Mouse (Mus musculus) hindbrain, embryonic 10.5 days (tissue): ENCODE data around the gene Csrp2. TPM values are rescaled to one million over a fixed set of nuclear protein-coding genes. Genes with fewer than 3 reads are reported as not detected.

Experiments used
- DNase-seq: peaks from one replicate; pipeline ENCODE4 v3.0.0-alpha.2; 2017; ENCODE audit warnings: low spot score
- H3K27ac ChIP-seq: fragments of 300-500 bp; sonication (generic); 2 replicates; pipeline ENCODE4 v1.5.1; 2016; ENCODE audit warnings: mild to moderate bottlenecking, moderate library complexity
- H3K27me3 ChIP-seq: fragments of 300-500 bp; sonication (generic); 2 replicates; pipeline ENCODE4 v1.6.1; 2016; ENCODE audit warnings: mild to moderate bottlenecking; ENCODE audit not compliant: poor library complexity, insufficient read depth, severe bottlenecking
- H3K36me3 ChIP-seq: fragments of 300-500 bp; sonication (generic); 2 replicates; pipeline ENCODE4 v1.6.1; 2016; ENCODE audit warnings: mild to moderate bottlenecking, moderate library complexity
- H3K4me1 ChIP-seq: fragments of 300-500 bp; sonication (generic); replicated peaks from 2 replicates; pipeline ENCODE4 v1.6.1; 2016; ENCODE audit warnings: mild to moderate bottlenecking
- H3K4me3 ChIP-seq: fragments of 300-500 bp; sonication (generic); 2 replicates; pipeline ENCODE4 v1.5.1; 2016; ENCODE audit warnings: mild to moderate bottlenecking, moderate library complexity
- H3K9me3 ChIP-seq: fragments of 300-500 bp; sonication (generic); 2 replicates; pipeline ENCODE4 v1.6.1; 2016; ENCODE audit warnings: mild to moderate bottlenecking, moderate library complexity
- WGBS: fragments of 180-500 bp; shearing (Covaris S2); methylation state at CpG from one replicate; pipeline ENCODE4 v1.1.7; 2016; 5-methylcytosine and 5-hydroxymethylcytosine counted together
- polyA plus RNA-seq: library from polyadenylated mRNA; unstranded; fragments of >200 nt; fragmentation: Nextera tagmentation; extraction: Ambion mirVana; gene quantifications from 2 replicates; pipeline ENCODE4 v1.2.1, GENCODE M21; 2016

The Csrp2 gene
- polyA plus RNA-seq, 1 experiment from 2014 or later, result 185 TPM

DNA sequence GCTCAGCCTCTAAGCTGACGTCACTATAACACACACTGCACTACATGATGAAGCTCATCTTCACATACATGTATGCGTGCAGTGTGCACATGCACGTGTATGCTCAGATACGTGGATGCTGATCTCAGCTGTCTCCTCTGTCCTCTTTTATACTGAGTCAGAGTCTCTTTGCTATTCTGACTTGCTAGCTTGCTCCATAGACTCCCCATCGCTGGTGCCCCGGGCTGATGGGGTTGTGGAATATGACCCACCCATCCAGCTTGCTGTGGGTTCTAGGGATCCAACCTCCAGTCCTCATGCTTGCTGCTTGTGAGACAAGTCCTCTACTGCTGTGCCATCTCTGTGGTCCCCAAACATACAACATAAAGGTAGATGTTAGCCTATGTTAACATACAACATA, 39.3 kb downstream of the Csrp2 start:
- Histone ChIP-seq H3K4me3 (no peak overlapping the region), H3K9me3 (no peaks in the 10 kb centered on the region), H3K36me3 (peaks cover 63% of the 10 kb centered on the region), H3K27me3 (no peaks in the 10 kb centered on the region), H3K27ac (no peak overlapping the region), H3K4me1 (no peaks in the 10 kb centered on the region)
- WGBS, result 95% methylated on average over 6 of the region's 6 CpGs
- no peak for DNase-seq

DNA sequence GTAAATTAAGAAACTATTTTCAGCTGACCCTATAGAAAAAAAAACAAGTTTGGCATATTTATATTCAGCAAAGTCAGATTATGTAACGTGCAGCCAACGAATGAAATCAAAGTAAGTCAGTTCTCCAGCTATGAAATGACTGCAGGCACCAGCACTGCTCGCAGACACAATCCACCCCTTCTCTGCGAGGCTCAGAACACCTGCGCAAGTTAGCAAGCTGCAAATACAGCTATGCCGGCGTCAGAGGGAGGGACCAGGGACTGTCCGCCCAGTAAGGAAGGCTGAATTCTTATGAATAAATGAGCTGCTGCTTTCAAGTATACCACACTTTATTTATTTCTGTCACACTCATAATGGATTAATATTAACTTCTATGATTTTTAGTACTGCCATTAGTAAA, 40.2 kb downstream of the Csrp2 start:
- H3K9me3 ChIP-seq, result no peaks in the 10 kb centered on the region
- peaks cover 62% of the 10 kb centered on the region for H3K36me3 ChIP-seq
- no peaks in the 10 kb centered on the region for H3K4me1 ChIP-seq
- no peaks in the 10 kb centered on the region for H3K27me3 ChIP-seq
- DNase-seq, result no peak
- WGBS, result 96% methylated on average over 8 of the region's 8 CpGs
- no peak overlapping the region for H3K27ac ChIP-seq
- H3K4me3 ChIP-seq, result no peak overlapping the region

GRCm38 (mm10) chr10:110960841-110961240, 41.3 kb downstream of the Csrp2 start:
- no peak for DNase-seq
- WGBS, result 91% methylated on average over 6 of the region's 6 CpGs

DNA sequence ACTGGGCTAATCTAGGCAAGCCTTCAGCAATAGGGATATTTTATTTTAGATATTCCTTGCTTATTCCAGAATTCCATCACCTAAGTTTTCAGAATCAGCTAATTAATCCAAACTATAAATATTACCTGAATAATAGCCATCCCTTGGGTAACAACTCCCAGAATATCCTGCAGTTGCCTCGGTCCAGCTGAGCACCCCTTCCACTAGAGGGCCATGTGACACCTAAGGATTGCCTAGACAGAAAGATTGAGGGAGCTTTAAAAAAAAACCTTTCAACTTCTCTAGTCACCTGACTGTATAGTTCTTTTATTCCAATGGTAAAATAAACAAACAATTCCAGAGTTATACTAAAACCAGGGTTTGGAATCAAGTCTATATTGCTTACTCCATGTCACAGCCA, 42.6 kb downstream of the Csrp2 start:
- Histone ChIP-seq H3K27ac (no peak overlapping the region), H3K36me3 (peaks cover 51% of the 10 kb centered on the region), H3K4me1 (no peaks in the 10 kb centered on the region), H3K4me3 (no peak overlapping the region), H3K27me3 (no peaks in the 10 kb centered on the region), H3K9me3 (no peaks in the 10 kb centered on the region)
- 60% methylated on average over 1 of the region's 1 CpGs for WGBS
- DNase-seq, result no peak

More at GRCm38 (mm10) chr10:110960841-110961240, 41.3 kb downstream of the Csrp2 start:
- no peaks in the 10 kb centered on the region for H3K27me3 ChIP-seq
- H3K4me3 ChIP-seq, result no peak overlapping the region
- no peaks in the 10 kb centered on the region for H3K9me3 ChIP-seq
- H3K4me1 ChIP-seq, result no peaks in the 10 kb centered on the region
- H3K27ac ChIP-seq, result no peak overlapping the region
- H3K36me3 ChIP-seq, result peaks cover 53% of the 10 kb centered on the region

DNA sequence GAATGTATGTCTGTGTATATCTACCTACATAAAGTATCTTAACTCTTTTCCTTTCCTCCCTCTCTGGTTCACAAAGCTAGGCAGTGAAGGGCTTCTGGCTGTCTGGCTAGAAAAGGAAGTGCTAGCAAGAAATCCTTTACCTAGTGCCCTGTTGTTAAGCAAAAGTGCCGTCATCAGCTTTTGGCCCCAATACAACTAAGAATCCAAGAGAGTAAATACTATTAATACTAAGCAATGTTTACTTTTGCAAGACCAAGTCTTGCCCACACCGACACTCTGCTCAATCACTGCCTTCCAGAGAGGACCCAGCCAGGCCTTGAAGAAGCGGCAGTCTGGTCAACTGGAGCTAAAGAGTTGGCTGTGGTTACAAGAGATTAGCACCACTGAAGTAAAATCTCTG, 51.5 kb downstream of the Csrp2 start:
- Histone ChIP-seq H3K27ac (no peak overlapping the region), H3K4me3 (no peak overlapping the region), H3K4me1 (no peaks in the 10 kb centered on the region), H3K27me3 (no peaks in the 10 kb centered on the region), H3K36me3 (peaks cover 69% of the 10 kb centered on the region), H3K9me3 (no peaks in the 10 kb centered on the region)
- no peak for DNase-seq
- whole genome bisulfite sequencing, result 93% methylated on average over 3 of the region's 3 CpGs

- peaks cover 68% of the 10 kb centered on the region for H3K36me3 ChIP-seq
- H3K27me3 ChIP-seq, result no peaks in the 10 kb centered on the region
- H3K4me1 ChIP-seq, result no peaks in the 10 kb centered on the region
- H3K4me3 ChIP-seq, result no peak overlapping the region
- 90% methylated on average over 6 of the region's 6 CpGs for WGBS
- no peak for DNase-seq
- H3K27ac ChIP-seq, result no peak overlapping the region
- no peaks in the 10 kb centered on the region for H3K9me3 ChIP-seq
Observed at GRCm38 (mm10) chr10:110971483-110971882, 51.9 kb downstream of the Csrp2 start.

DNA sequence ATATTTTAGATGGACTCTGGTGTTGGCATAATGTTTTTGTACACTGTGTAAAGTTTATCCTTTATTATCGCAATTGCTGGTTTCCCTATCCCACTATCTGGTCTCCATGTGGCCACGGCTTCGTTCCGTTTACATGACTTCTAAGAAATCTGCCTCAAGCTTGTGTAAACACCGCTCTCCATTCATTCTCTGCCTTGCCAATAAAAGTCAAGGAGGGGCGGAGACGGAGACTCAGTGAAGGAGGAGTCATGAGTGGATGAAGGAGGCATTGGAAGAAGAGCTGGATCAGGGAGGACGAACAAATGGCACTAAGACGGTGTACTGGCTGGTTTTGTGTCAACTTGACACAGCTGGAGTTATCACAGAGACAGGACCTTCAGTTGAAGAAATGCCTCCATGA, 52.4 kb downstream of the Csrp2 start:
- H3K4me1 ChIP-seq, result no peaks in the 10 kb centered on the region
- DNase-seq, result no peak
- no peak overlapping the region for H3K4me3 ChIP-seq
- no peaks in the 10 kb centered on the region for H3K27me3 ChIP-seq
- WGBS, result 90% methylated on average over 9 of the region's 9 CpGs
- no peak overlapping the region for H3K27ac ChIP-seq
- H3K36me3 ChIP-seq, result peaks cover 66% of the 10 kb centered on the region
- no peaks in the 10 kb centered on the region for H3K9me3 ChIP-seq

- 59% methylated on average over 3 of the region's 3 CpGs for WGBS
- Histone ChIP-seq H3K9me3 (no peaks in the 10 kb centered on the region), H3K27ac (no peak overlapping the region), H3K4me3 (no peak overlapping the region), H3K4me1 (no peaks in the 10 kb centered on the region), H3K27me3 (no peaks in the 10 kb centered on the region), H3K36me3 (peaks cover 71% of the 10 kb centered on the region)
- peak; percentile 32 for DNase-seq
Observed at GRCm38 (mm10) chr10:110974463-110974862, 54.9 kb downstream of the Csrp2 start.

- no peaks in the 10 kb centered on the region for H3K9me3 ChIP-seq
- H3K36me3 ChIP-seq, result peaks cover 71% of the 10 kb centered on the region
- 86% methylated on average over 1 of the region's 1 CpGs for WGBS
- H3K4me1 ChIP-seq, result no peaks in the 10 kb centered on the region
- H3K27me3 ChIP-seq, result no peaks in the 10 kb centered on the region
- no peak overlapping the region for H3K4me3 ChIP-seq
- H3K27ac ChIP-seq, result no peak overlapping the region
- DNase-seq, result no peak
Observed at GRCm38 (mm10) chr10:110974885-110975284, 55.3 kb downstream of the Csrp2 start.

DNA sequence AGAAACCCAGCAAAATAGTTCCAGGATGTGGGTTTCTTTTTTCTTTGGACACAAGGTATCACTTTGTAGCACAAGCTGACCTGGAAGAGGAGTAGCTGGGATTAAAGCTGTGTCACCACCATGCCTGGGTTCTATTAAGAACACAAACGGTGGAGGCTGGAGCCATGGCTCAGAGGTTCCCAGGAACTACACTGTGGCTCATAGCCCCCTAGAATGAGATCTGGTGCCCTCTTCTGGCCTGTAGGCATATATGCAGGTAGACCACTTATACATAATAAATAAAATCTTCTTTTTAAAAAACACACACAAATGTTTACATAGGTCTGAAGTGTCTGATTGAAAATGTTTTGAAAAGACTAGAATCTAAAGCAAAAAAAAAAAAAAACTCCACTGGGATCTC, 56.5 kb downstream of the Csrp2 start:
- Histone ChIP-seq H3K4me3 (no peak overlapping the region), H3K36me3 (peaks cover 73% of the 10 kb centered on the region), H3K27ac (no peak overlapping the region), H3K27me3 (no peaks in the 10 kb centered on the region), H3K9me3 (no peaks in the 10 kb centered on the region), H3K4me1 (no peaks in the 10 kb centered on the region)
- DNase-seq, result peak; percentile 30
- WGBS, result 16% methylated on average over 1 of the region's 1 CpGs

- no peak for DNase-seq
- no peaks in the 10 kb centered on the region for H3K4me1 ChIP-seq
- H3K27ac ChIP-seq, result no peak overlapping the region
- no peak overlapping the region for H3K4me3 ChIP-seq
- WGBS, result 64% methylated on average over 2 of the region's 2 CpGs
- no peaks in the 10 kb centered on the region for H3K9me3 ChIP-seq
- no peaks in the 10 kb centered on the region for H3K27me3 ChIP-seq
- peaks cover 67% of the 10 kb centered on the region for H3K36me3 ChIP-seq
Observed at GRCm38 (mm10) chr10:110977379-110977778, 57.8 kb downstream of the Csrp2 start.

GRCm38 (mm10) chr10:110979431-110979830, 59.8 kb downstream of the Csrp2 start:
- no peaks in the 10 kb centered on the region for H3K27me3 ChIP-seq
- no peak overlapping the region for H3K27ac ChIP-seq
- H3K36me3 ChIP-seq, result peaks cover 50% of the 10 kb centered on the region
- WGBS, result 91% methylated on average over 2 of the region's 2 CpGs
- no peak overlapping the region for H3K4me3 ChIP-seq
- no peaks in the 10 kb centered on the region for H3K4me1 ChIP-seq
- H3K9me3 ChIP-seq, result no peaks in the 10 kb centered on the region
- DNase-seq, result no peak

- Histone ChIP-seq H3K4me3 (no peak overlapping the region), H3K9me3 (no peaks in the 10 kb centered on the region), H3K27me3 (no peaks in the 10 kb centered on the region), H3K4me1 (no peaks in the 10 kb centered on the region), H3K36me3 (peaks cover 42% of the 10 kb centered on the region), H3K27ac (no peak overlapping the region)
- DNase-seq, result no peak
- WGBS, result 95% methylated on average over 6 of the region's 6 CpGs
Observed at GRCm38 (mm10) chr10:110980441-110980840, 60.9 kb downstream of the Csrp2 start.

DNA sequence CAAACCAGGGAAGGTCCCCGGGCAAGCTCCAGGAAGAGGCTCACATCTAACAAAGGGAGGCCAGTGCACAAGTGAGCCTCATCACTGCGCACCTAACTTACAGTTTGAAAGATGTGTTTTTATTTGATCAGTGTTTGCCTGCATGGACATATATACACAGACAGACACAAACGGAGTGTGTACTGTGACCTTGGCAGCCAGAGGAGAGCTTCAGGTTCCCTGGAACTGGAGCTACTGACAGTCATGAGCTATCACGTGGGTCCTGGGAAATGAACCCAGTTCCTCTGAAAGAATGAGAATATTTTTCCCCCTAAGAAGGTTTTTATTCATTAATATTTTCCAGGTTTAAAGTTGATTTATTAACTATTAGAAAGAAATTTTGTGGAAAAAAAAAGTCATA, 63.2 kb downstream of the Csrp2 start:
- Histone ChIP-seq H3K36me3 (peaks cover 39% of the 10 kb centered on the region), H3K4me1 (no peaks in the 10 kb centered on the region), H3K27me3 (no peaks in the 10 kb centered on the region), H3K27ac (no peak overlapping the region), H3K4me3 (no peak overlapping the region), H3K9me3 (no peaks in the 10 kb centered on the region)
- DNase-seq, result no peak
- WGBS, result 94% methylated on average over 4 of the region's 4 CpGs
